Mouse (Mus musculus) B cell, adult 67 days (primary cell): ENCODE results near the gene Gabpb1. TPM values are rescaled to one million over a fixed set of nuclear protein-coding genes. Genes with fewer than 3 reads are reported as not detected.

Experiments
- total RNA-seq, 2 experiments: library from RNA; stranded (reverse); gene quantifications; 4 replicates each; pipeline ENCODE4 v1.2.4; 2023

The Gabpb1 gene
- 10 to 100 TPM; 39.0 to 49.1 TPM for total RNA-seq

GRCm38 (mm10) chr2:126676122-126676515 lies at the start of gene Gabpb1:
TSS of gene Gabpb1 (minus strand) at chr2:126676337.

GRCm38 (mm10) chr2:126706759-126707437 lies 30.8 kb upstream of the Gabpb1 start, which contains the start of gene Usp8:
TSS of gene Usp8 (plus strand) at chr2:126707328.

GRCm38 (mm10) chr2:126619249-126619704 lies 56.9 kb downstream of the Gabpb1 start, which contains the start of gene Hdc:
TSS of gene Hdc (minus strand) at chr2:126619299.

Other genes with a start within 250 kb of the Gabpb1 start
- gene Atp8b4, start 175.7 kb downstream of the Gabpb1 start, total RNA-seq, result 1 to 10 TPM in 1 of 2 experiments, under 1 TPM in 1; 0.53 to 1.2 TPM
- gene Slc27a2, start 123.9 kb downstream of the Gabpb1 start, total RNA-seq, result not detected
- gene Hdc, start 57.0 kb downstream of the Gabpb1 start, total RNA-seq, result 1 to 10 TPM in 1 of 2 experiments, under 1 TPM in 1; 0.47 to 1.3 TPM
- gene Usp8, start 31.0 kb upstream of the Gabpb1 start, total RNA-seq, result 10 to 100 TPM; 55.2 to 55.8 TPM
- 1 to 10 TPM in 1 of 2 experiments, not detected in 1; 1.1 TPM for gene Usp50, start 107.1 kb upstream of the Gabpb1 start, total RNA-seq
- 10 to 100 TPM; 71.9 to 81.0 TPM for gene Trpm7, start 199.9 kb upstream of the Gabpb1 start, total RNA-seq